Mouse (Mus musculus) brain, embryonic 14.5 days (tissue): Measurements from ENCODE around the gene 1700088E04Rik.

Experiments
- CTCF ChIP-seq: fragments of 200-500 bp; IDR thresholded peaks from 2 replicates; pipeline ENCODE4 v1.5.1; 2012; ENCODE audit warnings: inconsistent platforms, mild to moderate bottlenecking, moderate library complexity, borderline replicate concordance; ENCODE audit not compliant: insufficient read depth, insufficient read length; ENCODE audit errors: extremely low read depth
- POLR2A ChIP-seq: fragments of 200-500 bp; IDR thresholded peaks from 2 replicates; pipeline ENCODE4 v1.6.1; 2012; ENCODE audit warnings: mild to moderate bottlenecking, inconsistent platforms, borderline replicate concordance; ENCODE audit not compliant: poor library complexity, insufficient read depth, insufficient read length, severe bottlenecking; ENCODE audit errors: extremely low read depth

- no peak for TF ChIP-seq POLR2A
- no peak for TF ChIP-seq CTCF
These were observed 35.9 kb upstream of the 1700088E04Rik start for GRCm38 (mm10) chr15:79176905-79177304.
